Mouse (Mus musculus) megakaryocyte, embryonic 14.5 days (primary cell): Measurements from ENCODE around the gene Gm38394. TPM values are rescaled to one million over a fixed set of nuclear protein-coding genes. Genes with fewer than 3 reads are reported as not detected.

Source experiments
- H3K27me3 ChIP-seq: replicated peaks from 2 replicates; pipeline ENCODE3; 2012; ENCODE audit warnings: inconsistent platforms
- H3K36me3 ChIP-seq: replicated peaks from 2 replicates; pipeline ENCODE3; 2012; ENCODE audit warnings: low read length, inconsistent platforms, mixed read lengths
- H3K4me1 ChIP-seq: 2 replicates; pipeline ENCODE4 v1.6.1; 2012; ENCODE audit warnings: inconsistent platforms
- H3K4me3 ChIP-seq: replicated peaks from 2 replicates; pipeline ENCODE3; 2012; ENCODE audit warnings: moderate library complexity, mild to moderate bottlenecking, inconsistent platforms
- H3K9me3 ChIP-seq: 2 replicates; pipeline ENCODE4 v1.6.1; 2012; ENCODE audit warnings: inconsistent platforms
- FLI1 ChIP-seq: IDR thresholded peaks from 2 replicates; pipeline ENCODE4 v1.6.1; 2012; ENCODE audit warnings: low read length, inconsistent platforms, mixed read lengths
- GATA1 ChIP-seq: IDR thresholded peaks from 3 replicates; pipeline ENCODE4 v1.6.1; 2012; ENCODE audit warnings: mixed read lengths, low read length, inconsistent platforms, borderline replicate concordance
- polyA plus RNA-seq: library from polyadenylated mRNA; stranded (reverse); fragments of >175 nt; gene quantifications from 2 replicates; pipeline ENCODE4 v1.2.3, GENCODE M21; 2012; ENCODE audit warnings: low replicate concordance; ENCODE audit not compliant: insufficient read depth

Gm38394 gene
- polyA plus RNA-seq, 1 experiment: 0.46 TPM

DNA sequence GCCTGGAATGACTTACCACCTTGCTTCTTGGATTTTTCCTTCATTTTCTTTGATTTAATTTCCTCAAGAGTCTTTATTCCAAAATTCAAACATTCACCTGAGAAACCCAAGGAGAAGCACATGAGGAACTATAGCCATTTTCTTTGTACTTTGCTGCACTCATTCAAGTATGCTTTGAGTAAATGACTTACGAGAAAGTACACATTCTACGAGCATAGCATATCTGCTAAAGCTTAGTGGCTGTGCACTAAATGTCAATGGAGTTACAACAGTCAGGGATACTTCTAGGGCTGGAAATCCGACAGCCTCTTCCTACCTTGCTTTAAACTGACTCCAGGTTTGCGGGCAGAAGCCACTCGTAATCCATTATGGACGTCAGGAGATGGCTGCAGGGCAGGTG is 22.6 kb downstream of the Gm38394 start:
- Histone ChIP-seq H3K27me3 (no peaks in the 10 kb centered on the region), H3K9me3 (no peaks in the 10 kb centered on the region), H3K4me3 (no peak overlapping the region), H3K36me3 (peaks cover 98% of the 10 kb centered on the region), H3K4me1 (0 out of 2 replicates have a peak, but pooled peaks cover 3% of the 10 kb centered on the region)
- TF ChIP-seq GATA1: no peak
- no peak for TF ChIP-seq FLI1

- TF ChIP-seq FLI1: no peak
- TF ChIP-seq GATA1: no peak
- Histone ChIP-seq H3K9me3 (no peaks in the 10 kb centered on the region), H3K4me3 (no peak overlapping the region), H3K36me3 (peaks cover 99% of the 10 kb centered on the region), H3K27me3 (no peaks in the 10 kb centered on the region), H3K4me1 (0 out of 2 replicates have a peak, but pooled peaks cover 3% of the 10 kb centered on the region)
Observed at GRCm38 (mm10) chr1:133632168-133632567, 28.9 kb downstream of the Gm38394 start.

DNA sequence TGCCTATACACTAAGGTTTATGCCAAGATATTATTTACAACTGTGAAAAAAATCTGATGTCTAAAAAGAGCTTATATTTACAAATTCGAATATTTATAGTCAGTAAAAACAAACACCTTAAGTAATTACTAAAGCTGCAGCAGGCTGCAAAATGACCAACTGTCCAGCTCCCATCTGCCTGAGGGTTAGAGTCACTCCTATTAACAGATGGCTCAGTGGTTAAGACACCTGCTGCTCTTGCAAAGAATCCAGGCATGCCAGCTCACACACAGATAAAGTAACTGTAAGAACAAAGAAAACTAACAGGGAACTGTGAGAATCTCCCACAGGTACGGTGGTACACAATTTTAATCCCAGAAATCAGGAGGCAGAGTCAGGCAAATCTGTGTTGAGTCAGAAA is 36.1 kb downstream of the Gm38394 start:
- Histone ChIP-seq H3K27me3 (no peaks in the 10 kb centered on the region), H3K4me1 (no peaks in the 10 kb centered on the region), H3K36me3 (peaks cover 93% of the 10 kb centered on the region), H3K4me3 (no peak overlapping the region), H3K9me3 (no peaks in the 10 kb centered on the region)
- TF ChIP-seq FLI1 (no peak), GATA1 (no peak)

GRCm38 (mm10) chr1:133618311-133618710 is 42.8 kb downstream of the Gm38394 start:
- H3K9me3 ChIP-seq: no peaks in the 10 kb centered on the region
- peaks cover 84% of the 10 kb centered on the region for H3K36me3 ChIP-seq
- TF ChIP-seq GATA1 (no peak), FLI1 (no peak)
- no peaks in the 10 kb centered on the region for H3K27me3 ChIP-seq
- H3K4me1 ChIP-seq: peaks cover 13% of the 10 kb centered on the region
- H3K4me3 ChIP-seq: no peak overlapping the region

DNA sequence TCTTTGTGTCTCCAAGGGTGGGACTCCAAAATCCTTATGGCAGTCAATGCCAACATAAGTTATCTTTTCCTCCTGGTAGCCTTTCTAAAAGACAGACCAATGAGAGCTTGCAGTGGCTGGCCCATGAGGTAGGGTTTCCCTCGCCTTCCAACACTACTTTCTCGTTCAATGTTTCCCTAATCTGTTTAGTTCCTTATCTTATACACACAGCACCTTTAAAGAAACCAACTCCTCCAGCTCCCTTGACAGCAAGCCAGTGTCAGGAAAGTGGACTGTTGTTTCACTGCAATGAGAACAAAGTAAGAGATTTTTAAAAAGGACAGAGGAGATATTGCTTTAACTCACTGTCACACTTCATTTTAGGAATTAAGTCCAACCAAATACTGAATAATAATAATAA is 43.2 kb downstream of the Gm38394 start:
- TF ChIP-seq FLI1: no peak
- TF ChIP-seq GATA1: no peak
- Histone ChIP-seq H3K27me3 (no peaks in the 10 kb centered on the region), H3K36me3 (peaks cover 80% of the 10 kb centered on the region), H3K4me1 (peaks cover 13% of the 10 kb centered on the region), H3K4me3 (no peak overlapping the region), H3K9me3 (no peaks in the 10 kb centered on the region)

DNA sequence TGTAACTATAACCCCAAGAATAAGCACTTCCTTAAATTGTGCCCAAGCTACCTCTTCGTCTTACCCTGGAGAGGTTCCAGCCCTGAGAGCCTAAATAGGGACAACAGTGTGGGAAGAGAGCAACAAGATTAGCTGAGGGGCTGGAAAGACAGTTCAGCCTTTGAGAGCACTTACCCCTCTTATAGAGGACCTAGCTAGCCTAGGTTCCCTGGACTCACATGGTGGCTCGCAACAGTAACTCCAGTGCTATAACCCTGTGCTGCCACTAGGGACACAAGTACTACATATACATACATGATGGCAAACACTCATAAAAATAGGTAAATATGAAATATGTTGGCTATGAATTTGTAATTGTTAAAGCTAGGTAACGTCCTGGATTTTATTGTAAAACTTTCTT is 47.3 kb downstream of the Gm38394 start:
- TF ChIP-seq FLI1 (no peak), GATA1 (no peak)
- no peak overlapping the region for H3K4me3 ChIP-seq
- no peaks in the 10 kb centered on the region for H3K27me3 ChIP-seq
- peaks cover 48% of the 10 kb centered on the region for H3K36me3 ChIP-seq
- H3K9me3 ChIP-seq: no peaks in the 10 kb centered on the region
- H3K4me1 ChIP-seq: peaks cover 12% of the 10 kb centered on the region

DNA sequence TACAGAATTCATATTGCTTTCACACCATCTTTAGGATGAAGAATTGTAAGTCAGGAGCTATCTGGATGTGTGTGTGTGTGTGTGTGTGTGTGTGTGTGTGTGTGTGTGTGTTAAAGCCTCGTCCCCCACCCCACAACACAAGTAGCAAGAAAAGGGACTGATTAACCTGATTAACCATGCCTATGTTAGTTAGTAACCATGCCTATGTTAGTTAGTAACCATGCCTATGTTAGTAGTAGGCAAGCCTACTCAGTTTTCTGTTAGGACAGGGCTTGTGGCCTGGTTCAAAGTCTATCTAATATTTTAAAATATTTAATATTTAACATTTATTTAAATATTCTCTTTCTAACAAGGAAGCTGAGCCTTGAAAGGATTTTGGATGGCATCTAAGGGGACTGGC is 49.7 kb downstream of the Gm38394 start:
- Histone ChIP-seq H3K4me1 (peaks cover 17% of the 10 kb centered on the region), H3K36me3 (peaks cover 46% of the 10 kb centered on the region), H3K9me3 (no peaks in the 10 kb centered on the region), H3K4me3 (no peak overlapping the region), H3K27me3 (no peaks in the 10 kb centered on the region)
- no peak for TF ChIP-seq GATA1

DNA sequence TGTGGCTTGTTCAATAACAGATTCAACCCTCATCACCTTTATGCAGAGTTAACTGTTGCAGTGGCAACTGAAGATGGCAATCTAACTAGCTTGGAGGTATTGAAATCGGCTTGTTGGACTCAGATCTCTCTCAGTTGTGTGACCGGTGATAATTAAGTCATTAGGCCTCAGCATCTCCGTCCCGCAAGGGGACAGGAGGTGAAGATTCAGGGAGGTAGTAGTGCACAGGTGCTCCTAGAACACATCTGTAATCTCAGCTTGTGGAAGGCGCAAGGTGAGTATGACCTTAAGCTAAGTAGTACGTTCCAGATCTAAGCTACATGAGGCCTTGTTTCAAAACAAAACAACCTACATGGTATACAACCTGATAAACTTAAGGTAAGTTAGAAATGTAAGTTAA is 50.5 kb downstream of the Gm38394 start:
- no peaks in the 10 kb centered on the region for H3K27me3 ChIP-seq
- H3K4me1 ChIP-seq: peaks cover 17% of the 10 kb centered on the region
- H3K4me3 ChIP-seq: peak overlapping the region; percentile 98
- no peaks in the 10 kb centered on the region for H3K9me3 ChIP-seq
- TF ChIP-seq GATA1 (no peak), FLI1 (no peak)
- H3K36me3 ChIP-seq: peaks cover 46% of the 10 kb centered on the region

DNA sequence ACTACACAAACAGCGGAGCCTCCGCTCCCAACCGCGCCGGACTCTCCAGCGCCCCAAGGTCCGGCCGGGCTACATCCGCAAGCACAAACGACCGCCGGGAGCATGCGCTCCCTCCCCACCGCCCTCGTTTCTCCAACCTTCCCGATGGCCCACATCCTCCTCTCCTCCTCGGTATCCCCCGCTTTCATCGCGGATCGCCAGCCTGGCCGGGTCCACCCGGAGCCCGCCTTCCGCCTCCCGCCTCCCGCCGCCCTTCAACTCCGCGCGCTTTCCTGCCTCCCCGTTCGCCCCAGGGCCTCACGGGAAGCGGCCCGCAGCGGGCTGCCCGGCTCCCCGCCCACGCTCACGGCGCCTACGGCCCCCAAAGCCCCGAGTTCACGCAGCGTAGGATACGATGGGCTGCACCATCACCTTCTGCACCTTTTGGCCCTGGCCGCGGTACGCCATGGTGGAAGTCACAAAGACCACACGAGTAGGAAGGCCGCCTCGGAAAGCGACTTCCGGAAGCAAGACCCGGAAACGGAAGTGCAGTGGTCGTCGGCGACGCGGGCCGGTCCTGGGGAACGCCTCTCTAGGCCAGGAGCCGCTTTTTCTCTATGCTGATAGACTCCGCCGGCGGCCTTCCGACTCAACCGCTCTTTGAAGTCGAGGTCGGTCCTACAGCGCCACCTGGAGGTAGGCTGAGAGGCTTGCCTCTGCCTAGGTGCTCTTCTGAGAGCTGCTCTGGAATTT is 51.2 kb downstream of the Gm38394 start, which contains the start of gene Snrpe:
TSS of gene Snrpe (minus strand) at position 521 of the 732 bp plus-strand sequence.
- TF ChIP-seq FLI1 (peak; percentile 97), GATA1 (no peak)

DNA sequence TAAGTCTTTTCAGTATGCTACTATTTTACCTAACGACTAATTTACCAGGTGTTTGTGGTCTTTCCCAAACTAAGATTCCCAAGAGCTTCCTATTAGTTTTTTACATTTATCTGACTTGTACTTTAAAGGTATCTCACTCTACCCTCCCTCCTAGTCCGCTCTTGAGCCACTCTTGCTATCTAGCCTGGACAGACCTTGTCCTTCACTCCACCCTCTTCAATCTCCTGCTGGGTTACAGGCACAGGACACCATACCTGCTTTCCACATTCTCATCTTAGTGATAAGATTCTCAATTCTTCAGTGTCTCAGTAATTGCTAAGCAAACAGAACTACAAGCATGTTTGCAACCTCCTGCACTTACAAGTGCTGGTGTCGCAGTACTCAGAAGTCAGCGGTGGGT is 57.9 kb downstream of the Gm38394 start:
- Histone ChIP-seq H3K4me1 (peaks cover 7% of the 10 kb centered on the region; the same call in 1 of the 2 replicates), H3K36me3 (peaks cover 80% of the 10 kb centered on the region)

More for the DNA sequence above, 51.2 kb downstream of the Gm38394 start, which contains the start of gene Snrpe:
- H3K4me3 ChIP-seq: peak within 1 kb of the TSS; percentile 98
- H3K27me3 ChIP-seq: no peaks in the 10 kb centered on the region
- peaks cover 17% of the 10 kb centered on the region for H3K4me1 ChIP-seq
- no peaks in the 10 kb centered on the region for H3K9me3 ChIP-seq
- peaks cover 50% of the 10 kb centered on the region for H3K36me3 ChIP-seq

More for the DNA sequence above, 57.9 kb downstream of the Gm38394 start:
- H3K27me3 ChIP-seq: no peaks in the 10 kb centered on the region
- no peak for TF ChIP-seq GATA1
- no peaks in the 10 kb centered on the region for H3K9me3 ChIP-seq
- H3K4me3 ChIP-seq: no peak overlapping the region
